Mouse (Mus musculus) intestine, embryonic 15.5 days (tissue): ENCODE measurements at regions not wholly inside any gene's neighbourhood (a gene's known extent, or its start where the extent isn't known, plus 50 kb on each side); places are given as distances from the start of the nearest gene placed in this dataset.
A peak's percentile ranks its signal among the peaks of the same experiment; 100 is the strongest.

Experiments
- ATAC-seq: fragments of 200-750 bp; cut with Nextera tagmentation; 2 replicates; pipeline ENCODE4 v1.8.0; 2017; ENCODE audit warnings: moderate TSS enrichment, moderate library complexity
- H3K27ac ChIP-seq: fragments of 300-500 bp; sonication (generic); 2 replicates; pipeline ENCODE4 v1.5.1; 2015; ENCODE audit warnings: mild to moderate bottlenecking, inconsistent platforms
- H3K27me3 ChIP-seq: fragments of 300-500 bp; sonication (generic); replicated peaks from 2 replicates; pipeline ENCODE4 v1.6.1; 2015; ENCODE audit warnings: inconsistent platforms
- H3K36me3 ChIP-seq: fragments of 300-500 bp; sonication (generic); 2 replicates; pipeline ENCODE4 v1.6.1; 2015; ENCODE audit warnings: inconsistent platforms
- H3K4me1 ChIP-seq: fragments of 300-500 bp; sonication (generic); replicated peaks from 2 replicates; pipeline ENCODE4 v1.6.1; 2015; ENCODE audit warnings: inconsistent platforms
- H3K4me2 ChIP-seq: fragments of 300-500 bp; sonication (generic); replicated peaks from 2 replicates; pipeline ENCODE4 v1.6.1; 2015; ENCODE audit warnings: mild to moderate bottlenecking, inconsistent platforms
- H3K4me3 ChIP-seq: fragments of 300-500 bp; sonication (generic); replicated peaks from 2 replicates; pipeline ENCODE4 v1.5.1; 2015; ENCODE audit warnings: inconsistent platforms
- H3K9ac ChIP-seq: fragments of 300-500 bp; sonication (generic); 2 replicates; pipeline ENCODE4 v1.6.1; 2015; ENCODE audit warnings: inconsistent platforms
- H3K9me3 ChIP-seq: fragments of 300-500 bp; sonication (generic); 2 replicates; pipeline ENCODE4 v1.6.1; 2016; ENCODE audit warnings: inconsistent platforms
- WGBS: fragments of 180-500 bp; shearing (Covaris S2); methylation state at CpG from one replicate; pipeline ENCODE4 v1.1.7; 2015; 5-methylcytosine and 5-hydroxymethylcytosine counted together

DNA sequence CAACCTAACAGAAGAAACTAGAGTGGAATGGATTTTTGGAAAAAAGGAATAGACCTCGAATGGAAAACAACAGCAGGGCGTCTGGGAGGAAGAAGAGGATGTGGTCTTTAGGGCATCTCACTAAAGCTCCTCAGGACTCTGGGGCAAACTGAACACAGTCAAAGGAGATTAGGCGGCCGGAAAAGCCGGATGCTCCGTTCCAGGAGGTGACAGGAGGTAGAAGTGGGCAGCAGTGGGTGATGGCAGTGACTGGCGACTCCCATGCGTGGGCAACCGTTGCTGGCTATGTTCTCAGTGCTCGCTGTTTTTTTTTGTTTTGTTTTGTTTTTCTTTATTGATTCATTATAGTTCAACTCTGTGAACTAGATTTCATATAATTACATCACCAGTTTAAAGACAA, 228.8 kb upstream of the Klf3 start:
- no peak overlapping the region for H3K4me2 ChIP-seq
- H3K27me3 ChIP-seq, result no peaks in the 10 kb centered on the region
- peaks cover 10% of the 10 kb centered on the region for H3K4me1 ChIP-seq
- H3K4me3 ChIP-seq, result no peak overlapping the region
- no peak overlapping the region for H3K9ac ChIP-seq
- no peak overlapping the region for H3K27ac ChIP-seq
- no peak for ATAC-seq
- no peaks in the 10 kb centered on the region for H3K9me3 ChIP-seq
- 92% methylated on average over 10 of the region's 10 CpGs for WGBS
- no peaks in the 10 kb centered on the region for H3K36me3 ChIP-seq

GRCm38 (mm10) chr5:64575896-64576295, 227.3 kb upstream of the Klf3 start:
- ATAC-seq, result no peak
- 49% methylated on average over 6 of the region's 6 CpGs for WGBS
- H3K27me3 ChIP-seq, result no peaks in the 10 kb centered on the region
- H3K36me3 ChIP-seq, result no peaks in the 10 kb centered on the region
- peaks cover 18% of the 10 kb centered on the region for H3K4me1 ChIP-seq
- H3K27ac ChIP-seq, result no peak overlapping the region
- H3K9me3 ChIP-seq, result no peaks in the 10 kb centered on the region
- no peak overlapping the region for H3K4me3 ChIP-seq
- no peak overlapping the region for H3K9ac ChIP-seq
- H3K4me2 ChIP-seq, result no peak overlapping the region

DNA sequence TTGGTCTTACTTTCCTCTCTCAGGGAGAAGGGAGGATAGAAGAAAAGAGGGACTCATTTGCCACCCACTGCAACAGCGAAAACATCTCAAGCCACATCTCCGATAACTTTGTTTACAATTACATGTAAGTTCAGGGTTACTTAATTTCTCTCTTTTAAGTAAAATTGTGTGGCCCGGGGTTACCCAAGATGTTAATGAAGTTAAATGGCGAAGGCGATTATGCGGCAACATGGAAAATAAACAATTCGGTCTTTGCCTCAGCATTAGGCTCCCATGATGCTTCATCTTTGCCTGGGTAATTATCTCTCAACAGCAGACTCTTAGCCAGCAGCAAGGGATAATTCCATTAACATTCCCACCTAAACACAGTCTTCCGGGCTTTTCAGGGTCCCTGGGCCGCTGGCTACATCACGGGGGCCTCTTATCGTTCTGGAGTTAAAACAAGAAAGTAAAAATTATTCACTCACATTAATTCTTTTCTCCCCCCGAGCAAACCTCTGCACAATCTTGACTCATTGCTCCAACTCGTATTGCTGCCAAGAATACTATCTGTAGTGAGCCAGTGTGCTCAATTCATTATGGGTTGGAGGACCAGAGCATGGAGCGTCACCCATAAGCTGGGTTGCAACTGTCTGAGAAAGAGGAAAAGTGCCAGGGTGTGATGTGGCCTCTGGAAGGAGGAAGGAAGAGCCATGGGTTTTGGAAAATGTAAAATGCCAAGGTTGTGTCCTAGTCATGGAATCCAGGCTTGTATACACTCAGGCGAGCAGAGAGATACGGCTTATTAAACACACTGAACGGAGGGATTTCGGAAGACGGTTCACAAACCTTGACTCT, 226.5 kb upstream of the Klf3 start:
- Histone ChIP-seq H3K27ac (peak overlapping the region; percentile 23; the same call in 1 of the 2 replicates), H3K36me3 (no peaks in the 10 kb centered on the region), H3K27me3 (no peaks in the 10 kb centered on the region), H3K9ac (no peak overlapping the region), H3K4me3 (no peak overlapping the region), H3K4me2 (no peak overlapping the region), H3K9me3 (no peaks in the 10 kb centered on the region), H3K4me1 (peaks cover 21% of the 10 kb centered on the region)
- ATAC-seq, result no peak
- 70% methylated on average over 19 of the region's 19 CpGs for WGBS

DNA sequence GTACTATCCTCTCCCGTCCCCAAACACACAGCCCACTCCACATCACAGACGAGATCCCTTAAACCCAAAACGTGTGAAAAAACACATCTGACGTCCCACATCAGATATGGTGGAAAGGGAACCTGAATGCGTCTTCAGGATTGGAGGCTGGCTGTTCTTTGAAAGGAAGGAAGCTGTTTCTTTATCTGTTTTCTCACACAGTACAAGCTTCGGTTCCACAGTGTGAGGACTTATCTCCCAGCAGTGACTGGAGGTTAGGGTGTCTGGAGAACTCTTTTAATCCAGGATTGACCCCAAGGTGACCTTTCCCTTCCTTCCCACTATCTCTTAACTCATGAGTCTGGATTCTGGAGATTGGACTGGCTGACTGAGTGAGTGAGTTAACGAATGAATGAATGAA, 225.8 kb upstream of the Klf3 start:
- 66% methylated on average over 7 of the region's 7 CpGs for WGBS
- H3K4me1 ChIP-seq, result peaks cover 22% of the 10 kb centered on the region
- H3K27ac ChIP-seq, result no peak overlapping the region

GRCm38 (mm10) chr5:64578536-64578935, 224.7 kb upstream of the Klf3 start:
- Histone ChIP-seq H3K4me1 (peaks cover 22% of the 10 kb centered on the region), H3K9ac (no peak overlapping the region), H3K27ac (0 out of 2 replicates have a peak overlapping the region, but pooled peaks have one; percentile 4), H3K4me3 (no peak overlapping the region), H3K36me3 (no peaks in the 10 kb centered on the region), H3K27me3 (no peaks in the 10 kb centered on the region), H3K9me3 (no peaks in the 10 kb centered on the region), H3K4me2 (no peak overlapping the region)
- WGBS, result 92% methylated on average over 6 of the region's 6 CpGs
- ATAC-seq, result no peak

More for the DNA sequence above, 225.8 kb upstream of the Klf3 start:
- Histone ChIP-seq H3K4me2 (no peak overlapping the region), H3K9ac (no peak overlapping the region), H3K27me3 (no peaks in the 10 kb centered on the region), H3K36me3 (no peaks in the 10 kb centered on the region), H3K9me3 (no peaks in the 10 kb centered on the region), H3K4me3 (no peak overlapping the region)
- ATAC-seq, result no peak

DNA sequence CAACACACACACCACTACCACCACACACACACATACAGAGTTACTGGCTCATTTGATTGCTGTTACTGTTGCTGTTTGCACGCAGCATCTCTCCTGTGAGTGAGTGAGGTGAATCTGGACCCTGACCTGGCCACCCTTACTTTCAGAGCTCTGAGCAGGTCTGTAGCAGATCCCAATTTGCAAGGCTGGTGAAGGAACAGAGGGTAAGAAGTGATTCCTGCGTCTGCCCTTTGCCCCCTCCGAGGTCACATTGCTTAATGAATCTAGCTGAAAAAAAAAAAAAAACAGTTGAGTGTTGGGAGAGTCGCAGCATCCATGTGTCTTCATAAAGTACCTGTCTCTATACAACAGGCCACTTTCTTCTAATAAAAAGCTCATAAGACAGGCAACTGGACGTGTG, 224.1 kb upstream of the Klf3 start:
- H3K9ac ChIP-seq, result no peak overlapping the region
- ATAC-seq, result peak; percentile 27
- no peaks in the 10 kb centered on the region for H3K9me3 ChIP-seq
- peaks cover 22% of the 10 kb centered on the region for H3K4me1 ChIP-seq
- H3K4me3 ChIP-seq, result no peak overlapping the region
- H3K36me3 ChIP-seq, result no peaks in the 10 kb centered on the region
- H3K27me3 ChIP-seq, result no peaks in the 10 kb centered on the region
- 34% methylated on average over 5 of the region's 5 CpGs for WGBS
- no peak overlapping the region; the same call in 1 of the 2 replicates for H3K4me2 ChIP-seq
- H3K27ac ChIP-seq, result peak overlapping the region; percentile 77

DNA sequence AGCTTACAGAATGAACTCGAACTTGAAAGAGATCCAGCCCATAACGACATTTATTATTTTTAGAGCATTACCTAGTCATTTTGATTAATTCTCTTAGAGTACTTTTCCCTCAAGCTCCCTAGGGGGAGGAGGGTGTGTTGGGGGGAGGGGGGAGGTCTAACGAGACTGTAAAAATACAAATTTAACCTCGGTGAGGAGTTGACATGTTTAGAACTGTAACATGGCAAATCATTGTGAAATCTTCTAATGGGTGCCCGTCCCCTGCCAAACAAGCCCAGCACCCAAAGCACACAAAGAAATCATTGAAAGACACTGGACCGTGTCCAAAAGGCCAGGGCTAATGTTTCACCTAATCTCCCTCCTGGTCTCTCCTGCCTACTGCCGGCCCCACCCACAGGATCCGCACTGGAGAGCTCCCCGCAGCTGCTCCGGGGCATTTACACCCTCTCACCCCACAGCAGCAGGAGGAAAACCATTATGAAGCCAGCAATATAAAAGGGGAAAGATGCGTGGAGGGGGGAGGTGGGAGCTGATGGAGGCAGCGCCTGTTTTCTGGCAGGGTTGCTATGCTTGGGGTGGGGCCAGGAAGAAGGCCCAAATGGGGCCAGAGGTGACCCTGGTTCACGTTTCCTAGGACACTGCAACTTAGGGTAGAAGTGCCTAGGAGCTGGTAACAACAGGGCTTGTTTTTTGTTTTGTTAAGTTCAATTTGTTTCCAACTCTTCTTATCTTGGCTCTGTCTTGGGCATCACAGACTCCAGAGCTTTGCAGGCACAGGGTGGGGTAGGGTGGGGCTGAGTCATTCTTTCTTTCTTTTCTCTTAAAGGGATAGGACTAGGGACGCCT, 223.5 kb upstream of the Klf3 start:
- Histone ChIP-seq H3K9ac (no peak overlapping the region; the same call in 1 of the 2 replicates), H3K4me1 (peaks cover 22% of the 10 kb centered on the region), H3K27ac (peak overlapping the region; percentile 77), H3K27me3 (no peaks in the 10 kb centered on the region), H3K4me2 (peak overlapping the region; percentile 42), H3K4me3 (no peak overlapping the region), H3K36me3 (no peaks in the 10 kb centered on the region), H3K9me3 (no peaks in the 10 kb centered on the region)
- ATAC-seq, result peak; percentile 92
- 6% methylated on average over 14 of the region's 14 CpGs for WGBS

GRCm38 (mm10) chr5:64580340-64580723, 222.9 kb upstream of the Klf3 start:
- WGBS, result 65% methylated on average over 3 of the region's 3 CpGs
- Histone ChIP-seq H3K9me3 (no peaks in the 10 kb centered on the region), H3K4me2 (no peak overlapping the region), H3K36me3 (no peaks in the 10 kb centered on the region), H3K4me1 (peaks cover 22% of the 10 kb centered on the region), H3K4me3 (no peak overlapping the region), H3K27me3 (no peaks in the 10 kb centered on the region), H3K9ac (no peak overlapping the region), H3K27ac (peak overlapping the region; percentile 77)
- ATAC-seq, result no peak

- Histone ChIP-seq H3K4me1 (peaks cover 27% of the 10 kb centered on the region), H3K4me2 (no peak overlapping the region), H3K27ac (peak overlapping the region; percentile 1; the same call in 1 of the 2 replicates), H3K4me3 (no peak overlapping the region), H3K9me3 (no peaks in the 10 kb centered on the region), H3K27me3 (no peaks in the 10 kb centered on the region), H3K9ac (no peak overlapping the region), H3K36me3 (no peaks in the 10 kb centered on the region)
- no peak for ATAC-seq
- WGBS, result 87% methylated on average over 6 of the region's 6 CpGs
Observed at GRCm38 (mm10) chr5:64580786-64581445, 222.3 kb upstream of the Klf3 start.

GRCm38 (mm10) chr5:64581461-64581860, 221.7 kb upstream of the Klf3 start:
- 59% methylated on average over 8 of the region's 8 CpGs for WGBS
- Histone ChIP-seq H3K9ac (no peak overlapping the region), H3K36me3 (no peaks in the 10 kb centered on the region), H3K27me3 (no peaks in the 10 kb centered on the region), H3K4me2 (no peak overlapping the region), H3K27ac (no peak overlapping the region), H3K4me3 (no peak overlapping the region), H3K9me3 (no peaks in the 10 kb centered on the region), H3K4me1 (peaks cover 27% of the 10 kb centered on the region)
- no peak for ATAC-seq

DNA sequence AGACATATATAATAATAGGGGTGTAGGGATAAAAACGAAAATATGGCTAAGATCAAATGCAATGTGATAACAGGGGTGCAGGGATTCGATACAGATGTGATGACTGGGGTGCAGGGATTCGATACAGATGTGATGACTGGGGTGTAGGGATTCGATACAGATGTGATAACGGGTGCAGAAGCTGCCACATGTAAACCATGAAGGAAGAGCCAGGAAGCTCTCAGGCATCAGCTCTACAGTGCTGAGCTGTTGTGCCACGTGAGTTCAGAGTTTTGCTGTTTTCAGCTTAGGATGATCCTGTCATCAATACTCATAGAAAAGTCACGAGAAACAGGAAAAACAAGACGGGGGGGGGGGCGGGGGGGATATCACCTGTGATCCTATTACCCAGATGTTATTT, 221.2 kb upstream of the Klf3 start:
- no peak overlapping the region for H3K4me2 ChIP-seq
- H3K9me3 ChIP-seq, result no peaks in the 10 kb centered on the region
- H3K27me3 ChIP-seq, result no peaks in the 10 kb centered on the region
- no peak overlapping the region for H3K9ac ChIP-seq
- peaks cover 22% of the 10 kb centered on the region for H3K4me1 ChIP-seq
- H3K36me3 ChIP-seq, result no peaks in the 10 kb centered on the region
- no peak for ATAC-seq
- 71% methylated on average over 9 of the region's 9 CpGs for WGBS
- no peak overlapping the region for H3K27ac ChIP-seq
- H3K4me3 ChIP-seq, result no peak overlapping the region

- Histone ChIP-seq H3K9ac (no peak overlapping the region), H3K9me3 (no peaks in the 10 kb centered on the region), H3K4me3 (no peak overlapping the region), H3K27ac (no peak overlapping the region), H3K4me2 (no peak overlapping the region), H3K36me3 (no peaks in the 10 kb centered on the region), H3K27me3 (no peaks in the 10 kb centered on the region), H3K4me1 (peaks cover 24% of the 10 kb centered on the region)
- 35% methylated on average over 1 of the region's 1 CpGs for WGBS
- no peak for ATAC-seq
Observed at GRCm38 (mm10) chr5:64584308-64584707, 218.9 kb upstream of the Klf3 start.
